9 mouse cellular contexts compared by ENCODE assay signal in genomic region chr8:121673917-121674316, GRCm38 (mm10). TPM values are rescaled to one million over a fixed set of nuclear protein-coding genes. Genes with fewer than 3 reads are reported as not detected.
DNase-seq lines count a peak whose midpoint lies in the region; ATAC-seq and TF ChIP-seq lines count a peak whose summit lies in the region.
"Had no signal": no experiment of that assay in that cellular context is flagged by ENCODE, and none has a peak within 500 bp of the region (broad histone marks: within the 10 kb centered on the region; RNA-seq: fewer than 3 reads in every experiment).

No protein-coding gene starts in this region.

- no peaks in the 10 kb centered on the region for H3K79me2 ChIP-seq in MEL (ENCODE audit: control insufficient read depth, insufficient read depth, low read length, poor library complexity)

- H3K36me3 ChIP-seq in kidney, adult 2 months (ENCODE audit: control insufficient read depth, insufficient read depth, low read length) = no peaks in the 10 kb centered on the region
- H3K36me3 ChIP-seq in kidney, embryonic 14.5 days (ENCODE audit: control insufficient read depth, insufficient read depth, low read length) = no peaks in the 10 kb centered on the region
- no peaks in the 10 kb centered on the region for H3K36me3 ChIP-seq in MEL (ENCODE audit: control insufficient read depth in 1 of 2, insufficient read depth in 2 of 2, low read length in 2 of 2)
- no peaks in the 10 kb centered on the region for H3K36me3 ChIP-seq in forebrain, embryonic 13.5 days (ENCODE audit: poor library complexity, severe bottlenecking)
- no peaks in the 10 kb centered on the region for H3K36me3 ChIP-seq in midbrain, embryonic 15.5 days (replicated peaks)

- WGBS in kidney, adult 2 months = 68% methylated on average over 5 of the region's 5 CpGs
- 75% methylated on average over 5 of the region's 5 CpGs for WGBS in kidney, embryonic 14.5 days
- 82% methylated on average over 5 of the region's 5 CpGs for WGBS in forebrain, embryonic 13.5 days
- WGBS in midbrain, embryonic 15.5 days = 79% methylated on average over 5 of the region's 5 CpGs

- H3K27me3 ChIP-seq in kidney, adult 2 months (replicated peaks; ENCODE audit: control insufficient read depth, insufficient read depth, low read length) = no peaks in the 10 kb centered on the region
- H3K27me3 ChIP-seq in kidney, embryonic 14.5 days (ENCODE audit: control insufficient read depth, insufficient read depth, low read length) = no peaks in the 10 kb centered on the region
- no peaks in the 10 kb centered on the region; a peak in 1 of 4 replicates for H3K27me3 ChIP-seq in MEL (ENCODE audit: control insufficient read depth in 1 of 2, insufficient read depth in 2 of 2, low read length in 2 of 2)
- H3K27me3 ChIP-seq in forebrain, embryonic 13.5 days = peaks cover 2% of the 10 kb centered on the region; the same call in 1 of the 2 replicates
- no peaks in the 10 kb centered on the region for H3K27me3 ChIP-seq in midbrain, embryonic 15.5 days (replicated peaks)

- TF ChIP-seq CTCF in kidney, adult 2 months (conservative IDR thresholded peaks at IDR 0.05; ENCODE audit: insufficient read depth, insufficient read length, low read depth, low read length) = no peak
- TF ChIP-seq CTCF in MEL (IDR thresholded peaks at IDR 0.05 in 2 of 3, conservative IDR thresholded peaks at IDR 0.05 in 1 of 3; ENCODE audit: control insufficient read depth in 1 of 3, insufficient read depth in 1 of 3, low read depth in 2 of 3, low read length in 3 of 3, poor library complexity in 1 of 3, severe bottlenecking in 1 of 3) = no peak

- ATAC-seq in kidney, embryonic 14.5 days (ENCODE audit: low FRiP score, low TSS enrichment) = no peak
- ATAC-seq in forebrain, embryonic 13.5 days = peak; percentile 89
- peak; percentile 93 for ATAC-seq in midbrain, embryonic 15.5 days (replicated peaks)

- no peak overlapping the region for H3K4me3 ChIP-seq in kidney, adult 2 months (ENCODE audit: insufficient read depth, low read depth, low read length)
- no peak overlapping the region for H3K4me3 ChIP-seq in kidney, embryonic 14.5 days (ENCODE audit: low read length)
- H3K4me3 ChIP-seq in MEL (ENCODE audit: control insufficient read depth in 1 of 2, insufficient read depth in 1 of 2, low read depth in 2 of 2, low read length in 2 of 2) = no peak overlapping the region
- no peak overlapping the region for H3K4me3 ChIP-seq in forebrain, embryonic 13.5 days
- no peak overlapping the region for H3K4me3 ChIP-seq in midbrain, embryonic 15.5 days
- H3K4me3 ChIP-seq: megakaryocyte, embryonic 14.5 days had no signal

- no peaks in the 10 kb centered on the region; the same call in 1 of the 2 replicates for H3K4me1 ChIP-seq in kidney, adult 2 months (ENCODE audit: control insufficient read depth, insufficient read depth, low read length)
- H3K4me1 ChIP-seq in kidney, embryonic 14.5 days (ENCODE audit: control insufficient read depth, insufficient read depth, low read length) = no peaks in the 10 kb centered on the region
- H3K4me1 ChIP-seq in MEL (ENCODE audit: control insufficient read depth in 1 of 2, insufficient read depth in 2 of 2, low read length in 2 of 2) = no peaks in the 10 kb centered on the region
- H3K4me1 ChIP-seq in forebrain, embryonic 13.5 days = peaks cover 7% of the 10 kb centered on the region; the same call in 1 of the 2 replicates
- H3K4me1 ChIP-seq in midbrain, embryonic 15.5 days = peaks cover 6% of the 10 kb centered on the region; the same call in 1 of the 2 replicates

- no peak for TF ChIP-seq EP300 in MEL (IDR thresholded peaks at IDR 0.05; ENCODE audit: low read depth in 1 of 2, low read length in 2 of 2)

- H3K4me2 ChIP-seq in kidney, embryonic 14.5 days (replicated peaks; ENCODE audit: low read depth, low read length) = no peak overlapping the region
- H3K4me2 ChIP-seq in forebrain, embryonic 13.5 days = no peak overlapping the region
- H3K4me2 ChIP-seq in midbrain, embryonic 15.5 days = no peak overlapping the region

- H3K9ac ChIP-seq in kidney, embryonic 14.5 days (ENCODE audit: low read depth, low read length) = no peak overlapping the region
- H3K9ac ChIP-seq in MEL (ENCODE audit: control insufficient read depth, low read depth, low read length, poor library complexity, severe bottlenecking) = no peak overlapping the region
- no peak overlapping the region for H3K9ac ChIP-seq in forebrain, embryonic 13.5 days
- H3K9ac ChIP-seq in midbrain, embryonic 15.5 days = no peak overlapping the region

- no peak for TF ChIP-seq RAD21 in MEL (IDR thresholded peaks at IDR 0.05; ENCODE audit: low read depth, low read length)

- intact Hi-C loops in heart, postnatal 10 days (cut with DNase I) = no loop called here

- DNase-seq in kidney, adult 2 months = peak; percentile 53
- no peak for DNase-seq in MEL (ENCODE audit: low read depth, low spot score)
- DNase-seq in thymus, postnatal 4 days = no peak
- DNase-seq in adrenal gland, adult 2 months = no peak
- DNase-seq in heart, postnatal 10 days = no peak

- no peak for TF ChIP-seq POLR2A in kidney, adult 2 months (IDR thresholded peaks at IDR 0.05; ENCODE audit: low read depth, low read length)
- TF ChIP-seq POLR2A in MEL (IDR thresholded peaks at IDR 0.05; ENCODE audit: control insufficient read depth in 1 of 2, insufficient read depth in 1 of 2, low read depth in 1 of 2, low read length in 2 of 2, poor library complexity in 1 of 2) = no peak

- no peak overlapping the region for H3K27ac ChIP-seq in kidney, adult 2 months (ENCODE audit: insufficient read depth, low read depth, low read length)
- no peak overlapping the region for H3K27ac ChIP-seq in kidney, embryonic 14.5 days (ENCODE audit: low read depth, low read length)
- H3K27ac ChIP-seq in MEL (ENCODE audit: control insufficient read depth, low read depth, low read length) = no peak overlapping the region
- peak overlapping the region; percentile 31; the same call in 1 of the 2 replicates for H3K27ac ChIP-seq in forebrain, embryonic 13.5 days
- H3K27ac ChIP-seq in midbrain, embryonic 15.5 days = peak overlapping the region; percentile 57

- no peaks in the 10 kb centered on the region for H3K9me3 ChIP-seq in kidney, embryonic 14.5 days (ENCODE audit: control insufficient read depth, low read length)
- H3K9me3 ChIP-seq in MEL (replicated peaks; ENCODE audit: insufficient read depth, low read length) = no peaks in the 10 kb centered on the region
- no peaks in the 10 kb centered on the region for H3K9me3 ChIP-seq in forebrain, embryonic 13.5 days (replicated peaks)
- no peaks in the 10 kb centered on the region for H3K9me3 ChIP-seq in midbrain, embryonic 15.5 days

TF ChIP-seq in MEL, 35 proteins besides CTCF, POLR2A, EP300 and RAD21:
- TF ChIP-seq USF1 (IDR thresholded peaks at IDR 0.05; ENCODE audit: low read depth, low read length) = peak; percentile 77
- 0 out of 4 replicates have a peak, but pooled peaks of 1 of the 2 experiments have one; percentile 25 for TF ChIP-seq USF2 (IDR thresholded peaks at IDR 0.05; ENCODE audit: borderline replicate concordance in 1 of 2, insufficient read depth in 1 of 2, low read depth in 1 of 2, low read length in 2 of 2)
- no peak for TF ChIP-seq ZNF384 (IDR thresholded peaks at IDR 0.05; ENCODE audit: low read depth, low read length)
- TF ChIP-seq HCFC1 (IDR thresholded peaks at IDR 0.05; ENCODE audit: low read depth, low read length) = peak; percentile 76

RNA-seq across cellular contexts. Expression of gene Zcchc14, which starts 21.2 kb away (rescaled TPM):
- 31.4 and 37.0 TPM in 2 replicates for polyA plus RNA-seq in kidney, adult 2 months (2012; rRNA removed)
- 19.3 and 26.9 TPM in 2 replicates for polyA plus RNA-seq in kidney, embryonic 14.5 days (2014; fragmentation: Nextera tagmentation; extraction: Ambion mirVana)
- 0.04 TPM in 1 of 2 replicates, not detected in the other for total RNA-seq in MEL (2012; rRNA removed)
- polyA plus RNA-seq in MEL (2012; ENCODE audit: insufficient read depth in 1 of 2, insufficient read length in 2 of 2, low read depth in 1 of 2, low replicate concordance in 2 of 2, missing spikeins in 1 of 2) = under 1 TPM in 1 of 2 experiments, not detected in 1; 0.11 TPM
- 30.0 and 33.7 TPM in 2 replicates for polyA plus RNA-seq in forebrain, embryonic 13.5 days (2015; fragmentation: Nextera tagmentation; extraction: Ambion mirVana)
- polyA plus RNA-seq in midbrain, embryonic 15.5 days (2015; fragmentation: Nextera tagmentation; extraction: Ambion mirVana) = 25.4 and 28.0 TPM in 2 replicates
- 10 to 100 TPM; 32.9 to 44.8 TPM for total RNA-seq in adrenal gland, adult 2 months (2021)
- polyA plus RNA-seq in adrenal gland, adult 2 months (2012; rRNA removed) = 41.2 and 44.0 TPM in 2 replicates
- 10 to 100 TPM; 40.5 to 43.3 TPM for total RNA-seq in heart, postnatal 10 days (2021)

RNA-seq across cellular contexts. Expression of gene Jph3, which starts 55.5 kb away (rescaled TPM):
- 0.07 and 0.20 TPM in 2 replicates for polyA plus RNA-seq in kidney, adult 2 months (2012; rRNA removed)
- 0.30 and 0.46 TPM in 2 replicates for polyA plus RNA-seq in kidney, embryonic 14.5 days (2014; fragmentation: Nextera tagmentation; extraction: Ambion mirVana)
- total RNA-seq in MEL (2012; rRNA removed) = not detected in 2 replicates
- polyA plus RNA-seq in MEL (2012; ENCODE audit: insufficient read depth in 1 of 2, insufficient read length in 2 of 2, low read depth in 1 of 2, low replicate concordance in 2 of 2, missing spikeins in 1 of 2) = under 1 TPM in 1 of 2 experiments, not detected in 1; 0.15 TPM
- polyA plus RNA-seq in forebrain, embryonic 13.5 days (2015; fragmentation: Nextera tagmentation; extraction: Ambion mirVana) = 34.9 and 36.7 TPM in 2 replicates
- polyA plus RNA-seq in midbrain, embryonic 15.5 days (2015; fragmentation: Nextera tagmentation; extraction: Ambion mirVana) = 111 and 114 TPM in 2 replicates
- total RNA-seq in adrenal gland, adult 2 months (2021) = 1 to 10 TPM; 1.6 to 2.2 TPM
- polyA plus RNA-seq in adrenal gland, adult 2 months (2012; rRNA removed) = 3.1 TPM in 2 replicates
- not detected for total RNA-seq in heart, postnatal 10 days (2021)

Comparison
In these comparisons a context has a peak if more than half of its experiments do, and no peak if none do; other contexts are left out.
1. H3K27ac ChIP-seq: peak in forebrain, embryonic 13.5 days (single experiment) and midbrain, embryonic 15.5 days (single experiment); none in kidney, adult 2 months (single experiment), kidney, embryonic 14.5 days (single experiment) and MEL (single experiment).
2. RNA of gene Zcchc14, which starts 21.2 kb away (polyA plus RNA-seq): 41.2 to 44.0 TPM in adrenal gland, adult 2 months, 31.4 to 37.0 TPM in kidney, adult 2 months, 30.0 to 33.7 TPM in forebrain, embryonic 13.5 days, 25.4 to 28.0 TPM in midbrain, embryonic 15.5 days and 19.3 to 26.9 TPM in kidney, embryonic 14.5 days; 0.11 TPM in MEL; every median in the first group is over 10 times any median in the second.